Comparison of ENCODE assay signal across 8 mouse cellular contexts in the genomic region with DNA sequence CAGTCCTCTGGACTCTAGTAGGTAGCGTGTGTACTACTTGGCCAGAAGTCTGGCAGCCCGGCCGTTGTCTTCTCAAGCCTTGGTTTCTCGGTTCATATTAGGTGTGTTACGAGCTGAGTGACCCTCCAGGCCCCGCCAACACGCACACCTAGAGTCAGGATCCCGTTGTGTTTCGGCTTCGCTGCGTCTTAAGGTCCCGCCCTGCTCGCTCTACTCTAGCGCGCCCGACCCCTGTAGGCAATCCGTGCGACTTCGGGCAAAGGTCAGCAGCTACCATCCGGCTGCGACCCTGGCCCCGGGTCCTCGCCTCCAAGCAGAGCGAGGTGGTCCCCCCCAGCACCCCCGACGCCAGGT. TPM values are rescaled to one million over a fixed set of nuclear protein-coding genes. Genes with fewer than 3 reads are reported as not detected.
A peak's percentile ranks its signal among the peaks of the same experiment; 100 is the strongest.
DNase-seq lines count a peak whose midpoint lies in the region; ATAC-seq lines count a peak whose summit lies in the region.

No protein-coding gene starts in this region.

- DNase-seq in lung, postnatal 10 days = no peak
- no peak for DNase-seq in embryonic facial prominence, embryonic 11.5 days (ENCODE audit: low spot score)
- DNase-seq in layer of hippocampus, postnatal 25 days (ENCODE audit: extremely low spot score in 1 of 2, low spot score in 1 of 2) = no peak
- DNase-seq in kidney, adult 8-10 months = no peak
- no peak for DNase-seq in adrenal gland, adult 18-20 months (ENCODE audit: low spot score in 2 of 2)

- peak; percentile 23 for ATAC-seq in lung, embryonic 15.5 days (ENCODE audit: borderline replicate concordance, extremely low read depth, low FRiP score, low TSS enrichment)
- peak; percentile 7; the same call in 1 of the 2 replicates for ATAC-seq in embryonic facial prominence, embryonic 11.5 days (replicated peaks; ENCODE audit: insufficient number of reproducible peaks, low FRiP score, low TSS enrichment, low read depth)
- ATAC-seq in intestine, embryonic 15.5 days = peak; percentile 52
- ATAC-seq in neural tube, embryonic 14.5 days (ENCODE audit: low read depth) = peak; percentile 41

- peaks cover 20% of the 10 kb centered on the region for H3K27me3 ChIP-seq in lung, embryonic 15.5 days
- H3K27me3 ChIP-seq in embryonic facial prominence, embryonic 11.5 days (ENCODE audit: control insufficient read depth, insufficient read depth, low read length) = peaks cover 20% of the 10 kb centered on the region
- H3K27me3 ChIP-seq in intestine, embryonic 15.5 days (replicated peaks) = no peaks in the 10 kb centered on the region
- peaks cover 6% of the 10 kb centered on the region for H3K27me3 ChIP-seq in neural tube, embryonic 14.5 days (ENCODE audit: control insufficient read depth, insufficient read depth, low read length)

- H3K27ac ChIP-seq in lung, embryonic 15.5 days = peak overlapping the region; percentile 93
- no peak overlapping the region for H3K27ac ChIP-seq in embryonic facial prominence, embryonic 11.5 days (replicated peaks; ENCODE audit: low read depth, low read length)
- peak overlapping the region; percentile 97 for H3K27ac ChIP-seq in intestine, embryonic 15.5 days
- peak overlapping the region; percentile 85; the same call in 1 of the 2 replicates for H3K27ac ChIP-seq in neural tube, embryonic 14.5 days (ENCODE audit: low read depth, low read length)

- H3K4me1 ChIP-seq in lung, embryonic 15.5 days = peaks cover 21% of the 10 kb centered on the region
- H3K4me1 ChIP-seq in embryonic facial prominence, embryonic 11.5 days (ENCODE audit: control insufficient read depth, insufficient read depth, low read length) = no peaks in the 10 kb centered on the region; the same call in 1 of the 2 replicates
- H3K4me1 ChIP-seq in intestine, embryonic 15.5 days (replicated peaks) = peaks cover 31% of the 10 kb centered on the region
- H3K4me1 ChIP-seq in neural tube, embryonic 14.5 days (ENCODE audit: control insufficient read depth, insufficient read depth, low read length) = 0 out of 2 replicates have a peak, but pooled peaks cover 10% of the 10 kb centered on the region

- H3K9me3 ChIP-seq in lung, embryonic 15.5 days = no peaks in the 10 kb centered on the region
- no peaks in the 10 kb centered on the region for H3K9me3 ChIP-seq in embryonic facial prominence, embryonic 11.5 days (replicated peaks; ENCODE audit: control insufficient read depth, low read length)
- H3K9me3 ChIP-seq in intestine, embryonic 15.5 days = no peaks in the 10 kb centered on the region
- no peaks in the 10 kb centered on the region for H3K9me3 ChIP-seq in neural tube, embryonic 14.5 days (ENCODE audit: control insufficient read depth, low read length)

- peak overlapping the region; percentile 63 for H3K9ac ChIP-seq in lung, embryonic 15.5 days
- H3K9ac ChIP-seq in embryonic facial prominence, embryonic 11.5 days (replicated peaks; ENCODE audit: low read length) = peak overlapping the region; percentile 67
- peak overlapping the region; percentile 86 for H3K9ac ChIP-seq in intestine, embryonic 15.5 days
- H3K9ac ChIP-seq in neural tube, embryonic 14.5 days (replicated peaks; ENCODE audit: low read depth, low read length) = peak overlapping the region; percentile 78

- peak overlapping the region; percentile 81 for H3K4me3 ChIP-seq in lung, embryonic 15.5 days
- H3K4me3 ChIP-seq in embryonic facial prominence, embryonic 11.5 days (ENCODE audit: low read depth, low read length) = peak overlapping the region; percentile 75
- peak overlapping the region; percentile 80 for H3K4me3 ChIP-seq in intestine, embryonic 15.5 days (replicated peaks)
- H3K4me3 ChIP-seq in neural tube, embryonic 14.5 days (ENCODE audit: low read depth, low read length) = peak overlapping the region; percentile 72

- peaks cover 2% of the 10 kb centered on the region; the same call in 1 of the 2 replicates for H3K36me3 ChIP-seq in lung, embryonic 15.5 days
- no peaks in the 10 kb centered on the region for H3K36me3 ChIP-seq in embryonic facial prominence, embryonic 11.5 days (replicated peaks; ENCODE audit: control insufficient read depth, insufficient read depth, low read depth, low read length)
- peaks cover 8% of the 10 kb centered on the region; the same call in 1 of the 2 replicates for H3K36me3 ChIP-seq in intestine, embryonic 15.5 days
- H3K36me3 ChIP-seq in neural tube, embryonic 14.5 days (ENCODE audit: control insufficient read depth, insufficient read depth, low read length) = no peaks in the 10 kb centered on the region

- WGBS in lung, embryonic 15.5 days = 2% methylated on average over 26 of the region's 26 CpGs
- WGBS in embryonic facial prominence, embryonic 11.5 days = 3% methylated on average over 26 of the region's 26 CpGs
- WGBS in intestine, embryonic 15.5 days = 2% methylated on average over 26 of the region's 26 CpGs
- WGBS in neural tube, embryonic 14.5 days = 2% methylated on average over 26 of the region's 26 CpGs

- H3K4me2 ChIP-seq in lung, embryonic 15.5 days = peak overlapping the region; percentile 94
- peak overlapping the region; percentile 95 for H3K4me2 ChIP-seq in embryonic facial prominence, embryonic 11.5 days (ENCODE audit: low read depth, low read length)
- peak overlapping the region; percentile 96 for H3K4me2 ChIP-seq in intestine, embryonic 15.5 days (replicated peaks)
- peak overlapping the region; percentile 85 for H3K4me2 ChIP-seq in neural tube, embryonic 14.5 days (ENCODE audit: low read depth, low read length)

RNA-seq across cellular contexts. Expression of a gene that starts 0.7 kb away (rescaled TPM):
- 5.7 and 5.9 TPM in 2 replicates for polyA plus RNA-seq in lung, embryonic 15.5 days (2015; fragmentation: Nextera tagmentation; extraction: Ambion mirVana)
- 1.7 and 2.1 TPM in 2 replicates for polyA plus RNA-seq in embryonic facial prominence, embryonic 11.5 days (2014; fragmentation: Nextera tagmentation; extraction: Ambion mirVana)
- 7.9 and 9.9 TPM in 2 replicates for polyA plus RNA-seq in intestine, embryonic 15.5 days (2015; fragmentation: Nextera tagmentation; extraction: Ambion mirVana)
- polyA plus RNA-seq in neural tube, embryonic 14.5 days (2014; fragmentation: Nextera tagmentation; extraction: Ambion mirVana) = 2.6 and 3.7 TPM in 2 replicates
- 1 to 10 TPM; 7.7 to 8.2 TPM for total RNA-seq in layer of hippocampus, postnatal 25 days (2021)
- 1 to 10 TPM; 6.5 to 9.9 TPM for total RNA-seq in adrenal gland, adult 18-20 months (2021)

RNA-seq across cellular contexts. Expression of a gene that starts 6.7 kb away (rescaled TPM):
- polyA plus RNA-seq in lung, embryonic 15.5 days (2015; fragmentation: Nextera tagmentation; extraction: Ambion mirVana) = 2.1 and 2.2 TPM in 2 replicates
- 0.62 and 1.4 TPM in 2 replicates for polyA plus RNA-seq in embryonic facial prominence, embryonic 11.5 days (2014; fragmentation: Nextera tagmentation; extraction: Ambion mirVana)
- 19.3 TPM in 2 replicates for polyA plus RNA-seq in intestine, embryonic 15.5 days (2015; fragmentation: Nextera tagmentation; extraction: Ambion mirVana)
- 0.14 TPM in 1 of 2 replicates, not detected in the other for polyA plus RNA-seq in neural tube, embryonic 14.5 days (2014; fragmentation: Nextera tagmentation; extraction: Ambion mirVana)
- not detected for total RNA-seq in layer of hippocampus, postnatal 25 days (2021)
- not detected for total RNA-seq in adrenal gland, adult 18-20 months (2021)

RNA-seq across cellular contexts. Expression of a gene that starts 34.5 kb away (rescaled TPM):
- 143 and 153 TPM in 2 replicates for polyA plus RNA-seq in lung, embryonic 15.5 days (2015; fragmentation: Nextera tagmentation; extraction: Ambion mirVana)
- 156 and 157 TPM in 2 replicates for polyA plus RNA-seq in embryonic facial prominence, embryonic 11.5 days (2014; fragmentation: Nextera tagmentation; extraction: Ambion mirVana)
- polyA plus RNA-seq in intestine, embryonic 15.5 days (2015; fragmentation: Nextera tagmentation; extraction: Ambion mirVana) = 128 and 149 TPM in 2 replicates
- polyA plus RNA-seq in neural tube, embryonic 14.5 days (2014; fragmentation: Nextera tagmentation; extraction: Ambion mirVana) = 49.8 and 51.7 TPM in 2 replicates
- total RNA-seq in layer of hippocampus, postnatal 25 days (2021) = 10 to 100 TPM; 67.6 to 85.2 TPM
- total RNA-seq in adrenal gland, adult 18-20 months (2021) = 100 to 1,000 TPM; 108 to 113 TPM

RNA-seq across cellular contexts. Expression of a gene that starts 42.9 kb away (rescaled TPM):
- polyA plus RNA-seq in lung, embryonic 15.5 days (2015; fragmentation: Nextera tagmentation; extraction: Ambion mirVana) = 51.9 and 54.4 TPM in 2 replicates
- 28.9 and 32.2 TPM in 2 replicates for polyA plus RNA-seq in embryonic facial prominence, embryonic 11.5 days (2014; fragmentation: Nextera tagmentation; extraction: Ambion mirVana)
- 44.1 and 47.3 TPM in 2 replicates for polyA plus RNA-seq in intestine, embryonic 15.5 days (2015; fragmentation: Nextera tagmentation; extraction: Ambion mirVana)
- polyA plus RNA-seq in neural tube, embryonic 14.5 days (2014; fragmentation: Nextera tagmentation; extraction: Ambion mirVana) = 45.6 and 47.3 TPM in 2 replicates
- total RNA-seq in layer of hippocampus, postnatal 25 days (2021) = 10 to 100 TPM; 83.1 to 87.8 TPM
- 10 to 100 TPM; 67.8 to 69.3 TPM for total RNA-seq in adrenal gland, adult 18-20 months (2021)

RNA-seq across cellular contexts. Expression of a gene that starts 56.8 kb away (rescaled TPM):
- 5.8 and 7.4 TPM in 2 replicates for polyA plus RNA-seq in lung, embryonic 15.5 days (2015; fragmentation: Nextera tagmentation; extraction: Ambion mirVana)
- polyA plus RNA-seq in embryonic facial prominence, embryonic 11.5 days (2014; fragmentation: Nextera tagmentation; extraction: Ambion mirVana) = 8.7 and 9.8 TPM in 2 replicates
- 7.2 and 8.0 TPM in 2 replicates for polyA plus RNA-seq in intestine, embryonic 15.5 days (2015; fragmentation: Nextera tagmentation; extraction: Ambion mirVana)
- 95.2 and 107 TPM in 2 replicates for polyA plus RNA-seq in neural tube, embryonic 14.5 days (2014; fragmentation: Nextera tagmentation; extraction: Ambion mirVana)
- total RNA-seq in layer of hippocampus, postnatal 25 days (2021) = 10 to 100 TPM; 78.0 to 86.5 TPM
- 10 to 100 TPM; 12.3 to 12.4 TPM for total RNA-seq in adrenal gland, adult 18-20 months (2021)
